Mouse (Mus musculus) neural tube, embryonic 11.5 days (tissue): ENCODE measurements around the gene Ttc3. TPM values are rescaled to one million over a fixed set of nuclear protein-coding genes. Genes with fewer than 3 reads are reported as not detected.
"Not testable (repeated sequence)": the region's sequence is repeated elsewhere in the genome, so short reads cannot be mapped to it uniquely, and the experiment has no call there.

Source experiments
- ATAC-seq: fragments of 200-750 bp; cut with Nextera tagmentation; 2 replicates; pipeline ENCODE4 v1.8.0; 2017; ENCODE audit warnings: moderate number of reproducible peaks, mild to moderate bottlenecking, moderate TSS enrichment, moderate library complexity; ENCODE audit not compliant: insufficient read depth, low FRiP score, low TSS enrichment
- DNase-seq: peaks from one replicate; pipeline ENCODE4 v3.0.0-alpha.2; 2015; ENCODE audit warnings: low spot score
- H3K27ac ChIP-seq: fragments of 300-500 bp; sonication (generic); 2 replicates; pipeline ENCODE4 v1.5.1; 2014; ENCODE audit warnings: low read depth, mild to moderate bottlenecking, low read length
- H3K27me3 ChIP-seq: fragments of 300-500 bp; sonication (generic); 2 replicates; pipeline ENCODE4 v1.6.1; 2014; ENCODE audit warnings: mild to moderate bottlenecking, low read length, mixed read lengths; ENCODE audit not compliant: control insufficient read depth, insufficient read depth
- H3K36me3 ChIP-seq: fragments of 300-500 bp; sonication (generic); 2 replicates; pipeline ENCODE4 v1.6.1; 2014; ENCODE audit warnings: mild to moderate bottlenecking, low read length, moderate library complexity, mixed read lengths; ENCODE audit not compliant: control insufficient read depth, insufficient read depth
- H3K4me1 ChIP-seq: fragments of 300-500 bp; sonication (generic); 2 replicates; pipeline ENCODE4 v1.6.1; 2014; ENCODE audit warnings: low read length, mixed read lengths; ENCODE audit not compliant: control insufficient read depth, insufficient read depth
- H3K4me2 ChIP-seq: fragments of 300-500 bp; sonication (generic); 2 replicates; pipeline ENCODE4 v1.6.1; 2014; ENCODE audit warnings: low read depth, mild to moderate bottlenecking, moderate library complexity
- H3K4me3 ChIP-seq: fragments of 300-500 bp; sonication (generic); 2 replicates; pipeline ENCODE4 v1.5.1; 2014; ENCODE audit warnings: low read depth, low read length
- H3K9ac ChIP-seq: fragments of 300-500 bp; sonication (generic); 2 replicates; pipeline ENCODE4 v1.6.1; 2014; ENCODE audit warnings: mild to moderate bottlenecking, low read length
- H3K9me3 ChIP-seq: fragments of 300-500 bp; sonication (generic); 2 replicates; pipeline ENCODE4 v1.6.1; 2016; ENCODE audit warnings: low read length; ENCODE audit not compliant: control insufficient read depth
- WGBS: fragments of 180-500 bp; shearing (Covaris S2); extraction: QIAGEN DNeasy Blood & Tissue Kit; methylation state at CpG from one replicate; pipeline ENCODE4 v1.1.7; 2014; 5-methylcytosine and 5-hydroxymethylcytosine counted together
- polyA plus RNA-seq: library from polyadenylated mRNA; unstranded; fragments of >200 nt; fragmentation: Nextera tagmentation; extraction: Ambion mirVana; gene quantifications from 2 replicates; pipeline ENCODE4 v1.2.1, GENCODE M21; 2014

Ttc3 gene
- polyA plus RNA-seq, 1 experiment from 2014 or later: 471 TPM

GRCm38 (mm10) chr16:94464067-94464466, 93.6 kb downstream of the Ttc3 start:
- Histone ChIP-seq H3K9me3 (no peaks in the 10 kb centered on the region), H3K27ac (no peak overlapping the region), H3K36me3 (peaks cover 39% of the 10 kb centered on the region), H3K9ac (no peak overlapping the region), H3K4me3 (no peak overlapping the region), H3K27me3 (no peaks in the 10 kb centered on the region), H3K4me2 (no peak overlapping the region), H3K4me1 (no peaks in the 10 kb centered on the region)
- WGBS: 85% methylated on average over 3 of the region's 3 CpGs
- DNase-seq: no peak
- no peak for ATAC-seq

- H3K27me3 ChIP-seq: no peaks in the 10 kb centered on the region
- H3K27ac ChIP-seq: no peak overlapping the region
- WGBS: 85% methylated on average over 4 of the region's 4 CpGs
- no peak overlapping the region for H3K4me2 ChIP-seq
- DNase-seq: no peak
- no peak for ATAC-seq
- no peak overlapping the region for H3K4me3 ChIP-seq
- no peaks in the 10 kb centered on the region for H3K4me1 ChIP-seq
- peaks cover 37% of the 10 kb centered on the region for H3K36me3 ChIP-seq
- no peak overlapping the region for H3K9ac ChIP-seq
- H3K9me3 ChIP-seq: no peaks in the 10 kb centered on the region
Observed at GRCm38 (mm10) chr16:94465900-94466299, 95.5 kb downstream of the Ttc3 start.

- peaks cover 33% of the 10 kb centered on the region for H3K36me3 ChIP-seq
- 95% methylated on average over 7 of the region's 7 CpGs for WGBS
- not testable (repeated sequence) for H3K27me3 ChIP-seq, H3K9ac ChIP-seq, H3K4me2 ChIP-seq, DNase-seq, H3K4me3 ChIP-seq, ATAC-seq, H3K27ac ChIP-seq, H3K4me1 ChIP-seq, H3K9me3 ChIP-seq
Observed at GRCm38 (mm10) chr16:94466317-94466716, 95.9 kb downstream of the Ttc3 start.

GRCm38 (mm10) chr16:94467337-94468055, 97.1 kb downstream of the Ttc3 start:
- Histone ChIP-seq H3K36me3 (peaks cover 27% of the 10 kb centered on the region), H3K4me3 (no peak overlapping the region), H3K4me2 (no peak overlapping the region), H3K9me3 (no peaks in the 10 kb centered on the region), H3K4me1 (no peaks in the 10 kb centered on the region), H3K9ac (no peak overlapping the region), H3K27ac (no peak overlapping the region), H3K27me3 (no peaks in the 10 kb centered on the region)
- 85% methylated on average over 11 of the region's 11 CpGs for WGBS
- ATAC-seq (no peak), DNase-seq (no peak)

GRCm38 (mm10) chr16:94468391-94468790, 98.0 kb downstream of the Ttc3 start:
- Histone ChIP-seq H3K27ac (no peak overlapping the region), H3K9me3 (no peaks in the 10 kb centered on the region), H3K4me3 (no peak overlapping the region), H3K27me3 (no peaks in the 10 kb centered on the region), H3K9ac (no peak overlapping the region), H3K36me3 (peaks cover 27% of the 10 kb centered on the region), H3K4me2 (no peak overlapping the region), H3K4me1 (no peaks in the 10 kb centered on the region)
- no peak for DNase-seq
- WGBS: 96% methylated on average over 2 of the region's 2 CpGs
- no peak for ATAC-seq

GRCm38 (mm10) chr16:94472515-94472951, 102.1 kb downstream of the Ttc3 start:
- Histone ChIP-seq H3K4me1 (no peaks in the 10 kb centered on the region), H3K27me3 (no peaks in the 10 kb centered on the region), H3K4me3 (no peak overlapping the region), H3K9me3 (no peaks in the 10 kb centered on the region), H3K27ac (no peak overlapping the region), H3K36me3 (peaks cover 12% of the 10 kb centered on the region; the same call in 1 of the 2 replicates), H3K9ac (no peak overlapping the region), H3K4me2 (no peak overlapping the region)
- ATAC-seq (no peak), DNase-seq (no peak)
- 69% methylated on average over 8 of the region's 8 CpGs for WGBS

- ATAC-seq (no peak), DNase-seq (no peak)
- H3K4me3 ChIP-seq: no peak overlapping the region
- H3K4me1 ChIP-seq: no peaks in the 10 kb centered on the region
- H3K27ac ChIP-seq: no peak overlapping the region
- 81% methylated on average over 11 of the region's 11 CpGs for WGBS
- H3K36me3 ChIP-seq: 0 out of 2 replicates have a peak, but pooled peaks cover 7% of the 10 kb centered on the region
- H3K9me3 ChIP-seq: no peaks in the 10 kb centered on the region
- H3K9ac ChIP-seq: no peak overlapping the region
- H3K27me3 ChIP-seq: no peaks in the 10 kb centered on the region
- H3K4me2 ChIP-seq: no peak overlapping the region
Observed at GRCm38 (mm10) chr16:94473086-94473822, 102.8 kb downstream of the Ttc3 start.

- Histone ChIP-seq H3K9me3 (no peaks in the 10 kb centered on the region), H3K4me2 (no peak overlapping the region), H3K36me3 (no peaks in the 10 kb centered on the region), H3K4me1 (no peaks in the 10 kb centered on the region), H3K27me3 (no peaks in the 10 kb centered on the region), H3K4me3 (no peak overlapping the region), H3K27ac (no peak overlapping the region), H3K9ac (no peak overlapping the region)
- DNase-seq (no peak), ATAC-seq (no peak)
- 89% methylated on average over 11 of the region's 11 CpGs for WGBS
Observed at GRCm38 (mm10) chr16:94484752-94485535, 114.5 kb downstream of the Ttc3 start.
